Mouse (Mus musculus): ENCODE measurements around the gene Atxn7l3.
"Not testable (repeated sequence)": the region's sequence is repeated elsewhere in the genome, so short reads cannot be mapped to it uniquely, and the experiment has no call there.

Atxn7l3 gene

GRCm38 (mm10) chr11:102294887-102295597 lies 1.4 kb downstream of the Atxn7l3 start:
- no peak for DNase-seq (ENCODE audit: low spot score)

GRCm38 (mm10) chr11:102294416-102294815 lies 2.0 kb downstream of the Atxn7l3 start:
- DNase-seq (ENCODE audit: low spot score), result no peak

GRCm38 (mm10) chr11:102293971-102294370 lies 2.5 kb downstream of the Atxn7l3 start:
- DNase-seq (ENCODE audit: low spot score), result no peak

GRCm38 (mm10) chr11:102291051-102291535 lies 5.3 kb downstream of the Atxn7l3 start:
- DNase-seq (ENCODE audit: low spot score), result no peak

GRCm38 (mm10) chr11:102290141-102290540 lies 6.3 kb downstream of the Atxn7l3 start:
- no peak for DNase-seq (ENCODE audit: low spot score)

- DNase-seq (ENCODE audit: low spot score), result no peak
Observed at GRCm38 (mm10) chr11:102289511-102290100, 6.8 kb downstream of the Atxn7l3 start.

GRCm38 (mm10) chr11:102288913-102289312 lies 7.5 kb downstream of the Atxn7l3 start:
- DNase-seq (ENCODE audit: low spot score), result no peak

GRCm38 (mm10) chr11:102288027-102288804 lies 8.2 kb downstream of the Atxn7l3 start:
- no peak for DNase-seq (ENCODE audit: low spot score)

GRCm38 (mm10) chr11:102287485-102287884 lies 8.9 kb downstream of the Atxn7l3 start:
- no peak for DNase-seq (ENCODE audit: low spot score)

- DNase-seq (ENCODE audit: low spot score), result no peak
Observed at GRCm38 (mm10) chr11:102285095-102285834, 11.2 kb downstream of the Atxn7l3 start.

GRCm38 (mm10) chr11:102284501-102285094 lies 11.8 kb downstream of the Atxn7l3 start, which contains the start of gene Tmub2:
Gene Tmub2 (plus strand): TSS chr11:102284931.
- peak; percentile 97 for DNase-seq (ENCODE audit: low spot score)

GRCm38 (mm10) chr11:102283922-102284321 lies 12.5 kb downstream of the Atxn7l3 start:
- no peak for DNase-seq (ENCODE audit: low spot score)

- not testable (repeated sequence) for DNase-seq (ENCODE audit: low spot score)
Observed at GRCm38 (mm10) chr11:102280267-102280666, 16.2 kb downstream of the Atxn7l3 start.

GRCm38 (mm10) chr11:102279595-102279994 lies 16.8 kb downstream of the Atxn7l3 start:
- no peak for DNase-seq (ENCODE audit: low spot score)

GRCm38 (mm10) chr11:102277754-102278153 lies 18.7 kb downstream of the Atxn7l3 start:
- no peak for DNase-seq (ENCODE audit: low spot score)

- no peak for DNase-seq (ENCODE audit: low spot score)
Observed at GRCm38 (mm10) chr11:102276411-102276915, 20.0 kb downstream of the Atxn7l3 start.

- no peak for DNase-seq (ENCODE audit: low spot score)
Observed at GRCm38 (mm10) chr11:102268520-102269244, 27.7 kb downstream of the Atxn7l3 start, which contains the start of gene Asb16. Gene Asb16 (plus strand): TSS chr11:102268743.

- DNase-seq (ENCODE audit: low spot score), result peak; percentile 59
Observed at GRCm38 (mm10) chr11:102267480-102267879, 29.0 kb downstream of the Atxn7l3 start.

- DNase-seq (ENCODE audit: low spot score), result no peak
Observed at GRCm38 (mm10) chr11:102266631-102267355, 29.6 kb downstream of the Atxn7l3 start.

GRCm38 (mm10) chr11:102265816-102266215 lies 30.6 kb downstream of the Atxn7l3 start:
- DNase-seq (ENCODE audit: low spot score), result no peak

Data from left cerebral cortex, adult 11 months (tissue).